Mouse (Mus musculus) liver, adult (tissue): ENCODE data around the gene Ahrr.

ENCODE experiments used
- GATA4 ChIP-seq: IDR thresholded peaks from 2 replicates; pipeline ENCODE4 v1.6.1; 2014; ENCODE audit warnings: mild to moderate bottlenecking, low read length; ENCODE audit not compliant: insufficient replicate concordance

The Ahrr gene

GRCm38 (mm10) chr13:74169446-74170164 lies 122.5 kb downstream of the Ahrr start:
- no peak for TF ChIP-seq GATA4

DNA sequence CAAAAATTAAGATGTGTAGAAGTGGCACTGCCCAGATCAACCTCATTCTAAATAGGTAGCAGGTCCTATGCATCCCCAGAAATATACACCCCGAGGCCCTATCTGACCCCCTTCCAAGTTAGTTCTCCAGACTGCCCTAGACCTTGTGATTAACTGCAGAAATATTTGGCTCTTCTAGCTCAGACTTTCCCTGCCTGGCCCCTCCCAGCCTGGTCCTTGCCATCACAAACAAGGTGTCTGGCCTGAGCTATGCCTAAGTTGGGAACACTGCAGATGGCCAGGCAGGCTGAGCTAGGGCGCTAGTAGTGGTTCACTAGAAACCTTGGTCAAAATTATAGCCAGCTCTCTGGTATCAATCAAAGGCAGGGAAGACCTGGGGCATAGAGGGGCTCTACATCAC lies 124.6 kb downstream of the Ahrr start:
- no peak for TF ChIP-seq GATA4

GRCm38 (mm10) chr13:74167057-74167413 lies 125.1 kb downstream of the Ahrr start:
- no peak for TF ChIP-seq GATA4

DNA sequence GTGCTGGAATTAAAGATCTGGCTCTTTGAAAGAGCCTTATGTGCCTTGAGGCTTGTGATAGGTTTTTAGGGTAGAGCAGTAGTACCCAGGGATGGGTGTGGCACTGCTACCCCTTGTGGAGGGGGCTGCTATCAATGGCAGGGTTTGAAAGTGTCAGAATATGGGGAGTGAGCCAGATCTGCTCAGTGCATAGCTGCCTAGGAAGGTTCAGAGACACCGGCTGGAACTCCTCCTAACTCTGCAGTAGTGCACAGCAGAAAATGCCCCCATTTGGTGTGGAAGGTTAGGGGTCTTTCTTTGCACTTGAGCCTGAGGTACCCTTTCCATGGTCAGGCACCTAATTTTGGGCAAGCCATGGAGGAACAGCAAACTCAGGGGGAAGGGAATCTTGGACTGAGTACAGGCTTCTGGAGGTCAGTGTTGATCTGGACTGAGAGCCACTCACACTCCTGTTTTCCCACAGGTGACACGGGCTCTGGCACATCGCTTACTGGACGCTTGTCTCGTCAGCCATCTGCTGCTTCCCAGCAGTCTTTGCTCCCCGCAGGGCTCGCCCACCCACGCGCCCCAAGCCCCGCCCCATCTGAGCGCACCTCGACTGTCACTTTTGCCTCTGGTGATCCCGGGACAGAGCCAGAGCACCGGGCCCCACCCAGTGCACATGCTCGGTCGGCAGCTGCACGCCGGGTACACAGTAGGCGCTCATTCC lies 125.6 kb downstream of the Ahrr start:
- TF ChIP-seq GATA4 = no peak
